Mouse (Mus musculus) adrenal gland, adult 18-20 months (tissue): ENCODE data around the gene Fam166b. TPM values are rescaled to one million over a fixed set of nuclear protein-coding genes. Genes with fewer than 3 reads are reported as not detected.
A peak's percentile ranks its signal among the peaks of the same experiment; 100 is the strongest.

ENCODE experiments used
- DNase-seq, 2 experiments: peaks; one replicate each; pipeline ENCODE4 v3.0.0; 2021 to 2022; ENCODE audit warnings: low spot score in 2 of 2
- total RNA-seq, 2 experiments: library from RNA; stranded (reverse); gene quantifications; 1 replicate in 1 of 2; 2 replicates in 1 of 2; pipeline ENCODE4 v1.2.3; 2021

Gene Fam166b
- total RNA-seq, 2 experiments from 2014 or later: not detected

- DNase-seq: no peak
Measured at GRCm38 (mm10) chr4:43428180-43428861, 613 bp downstream of the Fam166b start.

- no peak for DNase-seq
Measured at GRCm38 (mm10) chr4:43427501-43428179, 1.3 kb downstream of the Fam166b start.

GRCm38 (mm10) chr4:43426487-43426886 lies 2.4 kb downstream of the Fam166b start:
- DNase-seq: no peak

- no peak for DNase-seq
Measured at GRCm38 (mm10) chr4:43425648-43426380, 3.1 kb downstream of the Fam166b start.

GRCm38 (mm10) chr4:43425197-43425596 lies 3.7 kb downstream of the Fam166b start:
- no peak for DNase-seq

- no peak for DNase-seq
Measured at GRCm38 (mm10) chr4:43424072-43424471, 4.9 kb downstream of the Fam166b start.

GRCm38 (mm10) chr4:43423267-43423934 lies 5.5 kb downstream of the Fam166b start:
- peak in 1 of 2 experiments; percentile 31 for DNase-seq

GRCm38 (mm10) chr4:43421632-43422240 lies 7.2 kb downstream of the Fam166b start:
- peak in 1 of 2 experiments; percentile 30 for DNase-seq

- peak; percentile 75 to 81 for DNase-seq
Measured at GRCm38 (mm10) chr4:43420305-43420704, 8.6 kb downstream of the Fam166b start.

GRCm38 (mm10) chr4:43419801-43420281 lies 9.1 kb downstream of the Fam166b start:
- peak in 1 of 2 experiments; percentile 23 for DNase-seq

- peak; percentile 31 to 41 for DNase-seq
Measured at GRCm38 (mm10) chr4:43418973-43419656, 9.8 kb downstream of the Fam166b start.

- DNase-seq: no peak
Measured at GRCm38 (mm10) chr4:43418450-43418849, 10.5 kb downstream of the Fam166b start.

GRCm38 (mm10) chr4:43417269-43418062 lies 11.5 kb downstream of the Fam166b start:
- no peak for DNase-seq

GRCm38 (mm10) chr4:43416071-43416490 lies 12.9 kb downstream of the Fam166b start:
- no peak for DNase-seq

GRCm38 (mm10) chr4:43415221-43416070 lies 13.5 kb downstream of the Fam166b start:
- DNase-seq: peak in 1 of 2 experiments; percentile 22

GRCm38 (mm10) chr4:43414761-43415160 lies 14.2 kb downstream of the Fam166b start:
- peak in 1 of 2 experiments; percentile 24 for DNase-seq

GRCm38 (mm10) chr4:43407071-43407920 lies 21.6 kb downstream of the Fam166b start:
- DNase-seq: no peak
